Mouse (Mus musculus) brain, embryonic 14.5 days (tissue): ENCODE data around the gene Wfikkn2.

Source experiments
- CTCF ChIP-seq: fragments of 200-500 bp; IDR thresholded peaks from 2 replicates; pipeline ENCODE4 v1.5.1; 2012; ENCODE audit warnings: inconsistent platforms, mild to moderate bottlenecking, moderate library complexity, borderline replicate concordance; ENCODE audit not compliant: insufficient read depth, insufficient read length; ENCODE audit errors: extremely low read depth
- POLR2A ChIP-seq: fragments of 200-500 bp; IDR thresholded peaks from 2 replicates; pipeline ENCODE4 v1.6.1; 2012; ENCODE audit warnings: mild to moderate bottlenecking, inconsistent platforms, borderline replicate concordance; ENCODE audit not compliant: poor library complexity, insufficient read depth, insufficient read length, severe bottlenecking; ENCODE audit errors: extremely low read depth

DNA sequence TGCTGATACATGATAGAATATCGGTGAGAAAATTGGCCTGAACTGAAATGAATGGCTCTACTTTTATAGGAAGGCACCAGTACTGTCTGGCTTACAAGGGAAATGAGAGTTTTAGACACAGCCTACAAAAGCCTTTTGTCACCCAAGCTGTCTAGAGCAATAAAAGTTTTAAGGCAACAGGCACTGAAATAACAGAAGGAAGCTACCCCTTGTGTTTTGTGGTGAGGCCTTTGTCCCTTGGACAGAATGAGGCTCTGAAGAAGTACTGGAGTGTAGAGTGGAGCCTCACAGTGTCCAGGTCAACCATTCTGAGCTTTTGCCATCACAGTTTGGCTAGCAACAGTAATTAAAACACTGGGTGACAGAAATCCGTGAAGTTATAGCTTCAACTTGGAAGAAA, 29.6 kb downstream of the Wfikkn2 start:
- TF ChIP-seq CTCF (no peak), POLR2A (no peak)
